Mouse (Mus musculus) midbrain, postnatal 0 days (tissue): Measurements from ENCODE around the gene Wwox. TPM values are rescaled to one million over a fixed set of nuclear protein-coding genes. Genes with fewer than 3 reads are reported as not detected.

Experiments
- ATAC-seq: fragments of 200-750 bp; cut with Nextera tagmentation; 2 replicates; pipeline ENCODE4 v1.8.0; 2017; ENCODE audit warnings: moderate number of reproducible peaks, mild to moderate bottlenecking, moderate TSS enrichment, moderate library complexity; ENCODE audit not compliant: low FRiP score
- DNase-seq: peaks from one replicate; pipeline ENCODE4 v3.0.0-alpha.2; 2015; ENCODE audit warnings: low spot score
- H3K27ac ChIP-seq: fragments of 300-500 bp; sonication (generic); 2 replicates; pipeline ENCODE4 v1.5.1; 2014; ENCODE audit warnings: low read depth, mild to moderate bottlenecking, low read length, mixed read lengths
- H3K27me3 ChIP-seq: fragments of 300-500 bp; sonication (generic); 2 replicates; pipeline ENCODE4 v1.6.1; 2014; ENCODE audit warnings: low read length, control low read depth, mixed read lengths; ENCODE audit not compliant: insufficient read depth
- H3K36me3 ChIP-seq: fragments of 300-500 bp; sonication (generic); 2 replicates; pipeline ENCODE4 v1.6.1; 2014; ENCODE audit warnings: low read length, control low read depth, mixed read lengths; ENCODE audit not compliant: insufficient read depth
- H3K4me1 ChIP-seq: fragments of 300-500 bp; sonication (generic); 2 replicates; pipeline ENCODE4 v1.6.1; 2014; ENCODE audit warnings: mild to moderate bottlenecking, control low read depth, antibody characterized with exemption, low read length, mixed read lengths; ENCODE audit not compliant: insufficient read depth
- H3K4me2 ChIP-seq: fragments of 300-500 bp; sonication (generic); 2 replicates; pipeline ENCODE4 v1.6.1; 2014; ENCODE audit warnings: low read depth, mild to moderate bottlenecking, low read length, mixed read lengths; ENCODE audit not compliant: poor library complexity, severe bottlenecking
- H3K4me3 ChIP-seq: fragments of 300-500 bp; sonication (generic); 2 replicates; pipeline ENCODE4 v1.5.1; 2014; ENCODE audit warnings: low read depth, mild to moderate bottlenecking, low read length, moderate library complexity
- H3K9ac ChIP-seq: fragments of 300-500 bp; sonication (generic); replicated peaks from 2 replicates; pipeline ENCODE4 v1.6.1; 2014; ENCODE audit warnings: mild to moderate bottlenecking, low read length, moderate library complexity, mixed read lengths; ENCODE audit not compliant: poor library complexity, severe bottlenecking
- H3K9me3 ChIP-seq: fragments of 300-500 bp; sonication (generic); 2 replicates; pipeline ENCODE4 v1.6.1; 2016; ENCODE audit warnings: low read length, control low read depth
- CTCF ChIP-seq: IDR thresholded peaks from 2 replicates; pipeline ENCODE4 v1.5.1; 2016; ENCODE audit warnings: antibody characterized with exemption, mild to moderate bottlenecking
- WGBS: fragments of 180-500 bp; shearing (Covaris S2); extraction: QIAGEN DNeasy Blood & Tissue Kit; methylation state at CpG from one replicate; pipeline ENCODE4 v1.1.7; 2014; 5-methylcytosine and 5-hydroxymethylcytosine counted together
- polyA plus RNA-seq: library from polyadenylated mRNA; unstranded; fragments of >200 nt; fragmentation: Nextera tagmentation; extraction: Ambion mirVana; gene quantifications from 2 replicates; pipeline ENCODE4 v1.2.1, GENCODE M21; 2015
- total RNA-seq: library from RNA; depleted of rRNA; stranded (reverse); fragments of >200 nt; gene quantifications from 2 replicates; pipeline ENCODE4 v1.2.3, GENCODE M21; 2014

The Wwox gene
- total and polyA plus RNA-seq, 2 experiments from 2014 or later: 15.4 to 17.2 TPM

DNA sequence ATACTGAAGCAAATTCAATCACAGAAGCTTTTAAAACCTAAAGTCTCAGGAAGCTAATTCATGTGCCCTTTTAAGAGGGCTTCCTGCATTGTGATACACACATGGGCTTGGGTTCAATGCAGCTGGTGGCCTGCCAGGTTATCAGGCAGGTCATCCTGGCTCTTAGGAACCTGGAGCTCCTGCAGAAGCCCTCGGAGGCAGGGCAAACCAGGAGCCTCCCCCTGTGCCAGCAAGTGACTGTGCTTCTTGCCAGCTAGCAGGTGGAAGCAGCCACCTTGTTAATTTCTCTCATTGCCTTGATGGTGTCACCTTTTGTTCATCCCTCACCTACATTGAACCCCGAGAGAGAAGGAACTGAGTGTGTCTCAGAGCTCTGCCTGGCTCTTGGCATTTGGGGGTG, 872.9 kb downstream of the Wwox start:
- ATAC-seq: no peak
- Histone ChIP-seq H3K36me3 (no peaks in the 10 kb centered on the region), H3K27me3 (no peaks in the 10 kb centered on the region), H3K27ac (no peak overlapping the region), H3K4me1 (no peaks in the 10 kb centered on the region), H3K4me3 (no peak overlapping the region), H3K4me2 (no peak overlapping the region), H3K9me3 (no peaks in the 10 kb centered on the region), H3K9ac (no peak overlapping the region)
- 70% methylated on average over 2 of the region's 2 CpGs for WGBS
- no peak for DNase-seq
- no peak for TF ChIP-seq CTCF

DNA sequence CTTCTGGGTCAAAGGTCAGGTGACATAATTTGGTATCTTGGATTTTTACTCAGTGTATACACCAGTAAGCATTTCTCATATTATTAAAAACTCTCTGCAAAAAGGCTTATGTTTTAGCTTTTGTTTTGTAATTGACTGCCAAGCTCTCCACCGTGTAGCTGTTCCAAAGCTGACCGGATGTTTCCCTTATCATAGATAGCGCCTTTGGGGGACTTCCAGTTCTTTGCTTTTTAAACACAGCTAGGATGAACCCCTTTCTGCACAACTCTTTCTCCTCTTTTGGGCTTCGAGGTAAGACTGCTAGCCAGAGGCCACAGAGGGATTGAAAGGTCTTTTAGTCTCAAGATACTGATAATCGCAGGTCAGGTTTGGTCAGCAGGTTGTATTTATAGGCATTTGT, 883.0 kb downstream of the Wwox start:
- H3K36me3 ChIP-seq: no peaks in the 10 kb centered on the region
- no peak for TF ChIP-seq CTCF
- DNase-seq (no peak), ATAC-seq (no peak)
- H3K27ac ChIP-seq: no peak overlapping the region
- H3K9ac ChIP-seq: no peak overlapping the region
- no peaks in the 10 kb centered on the region for H3K27me3 ChIP-seq
- H3K4me1 ChIP-seq: no peaks in the 10 kb centered on the region
- no peaks in the 10 kb centered on the region for H3K9me3 ChIP-seq
- 83% methylated on average over 5 of the region's 5 CpGs for WGBS
- no peak overlapping the region for H3K4me2 ChIP-seq
- H3K4me3 ChIP-seq: no peak overlapping the region

DNA sequence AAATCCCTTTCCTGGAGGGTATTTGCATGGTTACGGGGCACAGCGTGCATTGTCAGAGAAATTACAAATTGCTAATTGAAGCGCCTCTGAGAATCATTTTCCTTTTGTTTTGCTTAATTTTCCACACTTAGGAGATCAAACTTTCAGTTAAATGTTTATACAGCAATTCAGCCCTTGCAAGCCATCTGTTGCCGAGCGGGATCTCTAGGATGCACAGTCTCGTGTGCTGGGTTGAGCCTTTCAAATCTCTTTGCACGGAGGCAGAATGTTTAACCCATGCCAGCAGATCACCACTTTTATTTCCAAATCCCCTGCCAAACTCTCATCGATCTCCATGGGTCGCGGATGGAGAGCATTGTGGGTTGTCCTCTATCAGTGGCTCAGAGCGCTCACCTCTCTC, 891.2 kb downstream of the Wwox start:
- no peak overlapping the region for H3K4me2 ChIP-seq
- ATAC-seq (no peak), DNase-seq (peak; percentile 31)
- H3K9me3 ChIP-seq: no peaks in the 10 kb centered on the region
- no peaks in the 10 kb centered on the region for H3K4me1 ChIP-seq
- peaks cover 3% of the 10 kb centered on the region; the same call in 1 of the 2 replicates for H3K27me3 ChIP-seq
- H3K9ac ChIP-seq: no peak overlapping the region
- 64% methylated on average over 11 of the region's 11 CpGs for WGBS
- no peak overlapping the region for H3K27ac ChIP-seq
- H3K4me3 ChIP-seq: no peak overlapping the region
- TF ChIP-seq CTCF: no peak
- H3K36me3 ChIP-seq: no peaks in the 10 kb centered on the region

DNA sequence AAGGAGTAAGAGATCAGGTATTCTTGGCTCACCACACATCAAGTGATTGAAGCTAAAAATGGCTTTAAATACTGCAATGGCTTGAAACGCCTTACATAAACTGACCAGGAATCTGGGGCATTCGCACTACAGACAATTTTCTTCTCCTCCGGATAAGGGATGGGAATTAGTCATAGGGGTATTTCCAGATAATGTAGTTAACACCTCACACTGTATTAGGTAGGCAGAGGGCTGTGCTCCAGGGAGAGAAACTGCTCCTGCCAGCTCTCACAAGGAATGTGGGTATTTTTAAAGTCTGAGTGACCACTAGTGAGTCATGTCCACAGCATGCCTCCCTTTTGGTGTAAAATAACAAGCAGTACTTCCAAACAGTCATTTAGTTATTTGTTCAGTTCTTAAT, 894.5 kb downstream of the Wwox start:
- no peak for ATAC-seq
- H3K27ac ChIP-seq: no peak overlapping the region
- H3K4me3 ChIP-seq: no peak overlapping the region
- H3K9ac ChIP-seq: no peak overlapping the region
- H3K9me3 ChIP-seq: no peaks in the 10 kb centered on the region
- no peak for TF ChIP-seq CTCF
- 78% methylated on average over 3 of the region's 3 CpGs for WGBS
- no peak overlapping the region for H3K4me2 ChIP-seq
- H3K4me1 ChIP-seq: no peaks in the 10 kb centered on the region
- no peak for DNase-seq
- H3K36me3 ChIP-seq: no peaks in the 10 kb centered on the region
- no peaks in the 10 kb centered on the region for H3K27me3 ChIP-seq

DNA sequence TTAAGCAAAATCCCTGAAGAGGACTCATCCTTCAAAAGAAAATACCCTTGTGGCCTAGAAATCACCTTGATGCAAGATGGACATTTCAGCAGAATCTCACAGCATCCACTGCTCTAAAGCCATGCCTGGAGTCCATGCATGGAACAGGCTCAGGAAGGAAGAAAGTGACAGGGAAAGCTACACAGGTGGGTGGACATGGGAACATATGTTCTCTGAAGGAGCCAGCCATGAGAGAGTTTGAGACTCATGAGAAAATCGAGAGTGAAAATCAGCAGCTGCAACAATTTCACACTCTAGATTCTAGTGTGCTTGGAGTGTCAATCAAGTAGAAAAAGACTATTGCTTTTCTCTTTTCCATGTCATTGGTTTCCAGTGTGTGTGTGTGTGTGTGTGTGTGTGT, 896.9 kb downstream of the Wwox start:
- TF ChIP-seq CTCF: no peak
- H3K9me3 ChIP-seq: no peaks in the 10 kb centered on the region
- H3K36me3 ChIP-seq: no peaks in the 10 kb centered on the region
- DNase-seq: no peak
- H3K4me2 ChIP-seq: no peak overlapping the region
- ATAC-seq: no peak
- H3K4me1 ChIP-seq: no peaks in the 10 kb centered on the region
- H3K27me3 ChIP-seq: no peaks in the 10 kb centered on the region
- WGBS: 79% methylated on average over 1 of the region's 1 CpGs
- H3K27ac ChIP-seq: no peak overlapping the region
- no peak overlapping the region for H3K4me3 ChIP-seq
- no peak overlapping the region for H3K9ac ChIP-seq

DNA sequence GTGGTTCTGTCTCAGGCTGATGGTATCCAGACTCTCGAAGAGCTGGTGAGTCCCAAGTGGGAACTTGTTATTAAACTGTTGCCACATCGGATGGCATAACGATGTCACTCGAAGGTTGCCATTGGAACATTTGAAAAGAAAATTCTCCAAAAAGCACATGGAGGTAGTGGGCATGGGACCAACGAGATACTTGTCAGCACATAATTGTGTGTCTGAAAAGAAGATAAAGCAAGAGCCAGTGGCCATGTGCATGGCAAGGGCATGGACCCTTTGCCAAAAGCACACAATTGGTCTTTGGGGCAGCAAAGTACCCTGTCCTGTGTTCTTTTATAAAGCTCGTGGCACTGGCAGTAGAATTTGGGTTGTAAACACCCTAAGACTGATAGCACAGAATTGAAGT, 909.2 kb downstream of the Wwox start:
- WGBS: 65% methylated on average over 6 of the region's 6 CpGs
- no peak for DNase-seq

More for the DNA sequence above, 909.2 kb downstream of the Wwox start:
- no peak for ATAC-seq
- Histone ChIP-seq H3K27me3 (no peaks in the 10 kb centered on the region), H3K9me3 (no peaks in the 10 kb centered on the region), H3K4me1 (no peaks in the 10 kb centered on the region), H3K36me3 (no peaks in the 10 kb centered on the region), H3K27ac (no peak overlapping the region), H3K4me3 (no peak overlapping the region), H3K9ac (no peak overlapping the region), H3K4me2 (no peak overlapping the region)
- TF ChIP-seq CTCF: no peak
